Mouse (Mus musculus): ENCODE measurements around the gene Coq10b.

GRCm38 (mm10) chr1:55027966-55028365 lies 24.6 kb upstream of the Coq10b start:
- TF ChIP-seq CTCF (IDR thresholded peaks at IDR 0.05; ENCODE audit: low read depth, low read length) (no peak), POLR2A (IDR thresholded peaks at IDR 0.05; ENCODE audit: extremely low read depth, insufficient read depth, low read length) (no peak)

Measured in liver, adult 2 months (tissue).